Mouse (Mus musculus) layer of hippocampus, postnatal 10 days (tissue): ENCODE measurements around the gene Gm6040. TPM values are rescaled to one million over a fixed set of nuclear protein-coding genes. Genes with fewer than 3 reads are reported as not detected.

Experiments
- DNase-seq, 2 experiments: peaks; one replicate each; pipeline ENCODE4 v3.0.0; 2021; ENCODE audit warnings: low spot score in 2 of 2
- long read RNA-seq: library from polyadenylated mRNA; stranded (forward); transcript quantifications from one replicate; pipeline ENCODE4 v2.0.0, GENCODE M21; 2023
- total RNA-seq, 2 experiments: library from RNA; stranded (reverse); gene quantifications; 2 replicates each; pipeline ENCODE4 v1.2.3; 2021

The Gm6040 gene
- total RNA-seq = not detected
- long read RNA-seq = 0 reads

DNA sequence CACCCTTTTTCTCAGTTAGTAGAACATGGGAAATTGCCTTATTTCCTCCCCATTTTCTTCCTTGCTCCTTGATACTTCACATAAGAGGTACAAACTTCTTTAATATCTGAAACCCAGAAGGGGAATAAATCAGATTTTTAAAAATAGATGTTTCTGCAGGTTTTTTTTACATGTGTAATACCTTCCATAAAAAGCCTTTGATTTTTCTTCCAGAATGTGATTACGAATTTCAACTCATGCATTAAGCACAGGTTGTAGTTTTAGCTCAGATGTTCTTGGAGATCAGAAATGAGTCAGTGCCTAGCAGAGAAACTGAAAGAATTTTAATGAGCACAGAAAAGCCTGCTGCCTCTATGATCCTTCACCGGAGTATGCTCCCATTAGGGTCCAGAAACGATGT, at the start of gene Gm6040:
Gm6040 (minus strand) TSS at position 101 of the 400 bp plus-strand sequence.
- no peak for DNase-seq

DNA sequence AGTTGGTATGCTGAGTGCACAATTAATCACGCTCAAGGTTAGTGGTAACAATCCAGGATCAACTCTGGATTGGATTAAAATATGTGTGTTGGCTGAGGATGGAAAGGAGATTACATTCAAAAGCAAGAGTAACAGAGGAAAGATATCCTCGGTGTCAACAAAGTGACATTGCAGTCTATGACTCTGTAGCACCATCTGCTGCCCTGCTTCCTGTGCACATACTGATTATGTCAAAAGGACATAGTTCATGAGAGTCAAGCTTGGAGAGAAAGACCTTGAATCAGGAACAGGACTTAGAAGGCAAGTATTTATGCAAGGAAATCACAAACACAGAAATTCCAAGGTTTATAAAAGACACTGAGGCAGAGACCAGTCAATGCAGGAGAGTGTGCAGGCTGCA, 42.7 kb upstream of the Gm6040 start:
- DNase-seq = no peak

- no peak for DNase-seq
These were observed 22.7 kb upstream of the Gm6040 start, which contains the start of gene AY761185 for GRCm38 (mm10) chr8:20944610-20945009. TSS of gene AY761185 (minus strand) at chr8:20944710.

GRCm38 (mm10) chr8:20912288-20912687, 9.6 kb downstream of the Gm6040 start:
- no peak for DNase-seq

DNA sequence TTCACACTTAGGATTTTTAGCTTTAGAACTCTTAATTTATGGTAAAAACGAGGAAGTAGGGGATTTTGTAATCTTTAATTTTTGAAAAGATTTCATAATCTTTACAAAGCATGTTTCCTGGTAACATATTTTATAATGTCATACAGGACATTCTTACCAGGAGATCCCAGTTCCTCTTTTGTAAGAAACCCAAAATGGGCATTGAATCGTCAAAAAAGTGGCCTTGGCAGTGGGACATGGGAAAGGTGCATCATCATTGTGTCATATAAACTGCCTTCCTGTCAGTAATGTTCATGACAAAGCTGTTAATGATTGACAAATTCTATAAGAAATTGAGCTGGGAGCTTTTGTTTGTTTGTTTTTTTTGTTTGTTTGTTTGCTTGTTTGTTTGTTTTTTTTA, 13.6 kb downstream of the Gm6040 start:
- no peak for DNase-seq

DNA sequence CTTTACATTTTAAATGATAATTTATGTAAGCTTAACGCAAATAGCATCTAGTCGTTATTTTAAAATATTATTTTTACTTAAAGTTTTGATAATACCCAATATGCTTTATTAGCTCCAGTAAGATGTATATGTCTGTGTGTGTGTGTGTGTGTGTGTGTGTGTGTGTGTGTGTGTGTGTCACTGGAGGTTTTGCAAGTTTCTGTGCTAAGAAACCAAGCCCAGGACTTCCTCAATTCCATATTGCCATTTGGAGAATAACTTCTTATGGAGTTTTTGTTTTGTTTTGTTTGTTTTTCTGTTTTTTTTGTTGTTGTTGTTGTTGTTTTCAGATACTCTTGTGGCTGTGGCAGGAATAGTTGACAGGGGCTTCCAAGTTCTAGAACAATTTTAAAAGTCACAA, 14.8 kb downstream of the Gm6040 start:
- no peak for DNase-seq

- no peak for DNase-seq
These were observed 19.3 kb downstream of the Gm6040 start, which contains the start of gene Gm15056 for GRCm38 (mm10) chr8:20902527-20902926. TSS of gene Gm15056 (minus strand) at chr8:20902627.

GRCm38 (mm10) chr8:20892369-20892768, 29.5 kb downstream of the Gm6040 start, which contains the start of gene Defb33:
TSS of gene Defb33 (plus strand) at chr8:20892669.
- no peak for DNase-seq

- DNase-seq = no peak
These were observed 47.3 kb downstream of the Gm6040 start for GRCm38 (mm10) chr8:20874608-20875007.

Other genes starting within 250 kb of the Gm6040 start
- gene Defb33, start 29.4 kb downstream of the Gm6040 start, total RNA-seq = not detected
- gene Gm15056, start 19.4 kb downstream of the Gm6040 start, total RNA-seq = not detected
- gene AY761185, start 22.6 kb upstream of the Gm6040 start, total RNA-seq = not detected
- not detected for gene Defa21, start 103.5 kb upstream of the Gm6040 start, total RNA-seq
- gene Defa23, start 133.0 kb upstream of the Gm6040 start, total RNA-seq = not detected
- not detected for gene Defa35, start 143.0 kb upstream of the Gm6040 start, total RNA-seq
- not detected for gene Defa25, start 162.4 kb upstream of the Gm6040 start, total RNA-seq
- gene Gm14851, start 174.0 kb upstream of the Gm6040 start, total RNA-seq = not detected
- gene Defa30, start 212.6 kb upstream of the Gm6040 start, total RNA-seq = not detected
- not detected for gene Defa22, start 240.2 kb upstream of the Gm6040 start, total RNA-seq